14 mouse cellular contexts compared by ENCODE assay signal in the genomic region with DNA sequence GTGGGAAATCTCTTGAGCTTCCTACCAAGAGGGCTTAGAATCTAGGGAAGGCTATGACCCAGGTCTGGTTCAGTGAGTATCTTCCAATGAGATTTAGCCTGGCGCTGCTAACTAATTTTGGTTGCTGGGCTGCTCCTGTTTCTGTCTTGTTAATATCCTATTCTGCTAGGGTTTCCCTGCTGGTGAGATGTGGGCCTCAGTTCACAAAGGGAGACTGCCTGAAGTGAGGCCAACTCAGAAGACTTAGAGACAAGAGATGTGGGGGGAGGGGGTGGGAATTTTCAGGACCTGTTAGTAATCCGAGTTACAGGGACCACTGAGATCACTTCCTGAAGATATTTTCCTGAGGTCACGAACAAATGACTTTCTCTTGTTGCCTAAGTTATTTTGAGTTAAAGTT.
"Had no signal": no experiment of that assay in that cellular context is flagged by ENCODE, and none has a peak within 500 bp of the region (broad histone marks: within the 10 kb centered on the region; RNA-seq: fewer than 3 reads in every experiment).

No protein-coding gene starts in this region.

- ATAC-seq: lung, postnatal 0 days; midbrain, embryonic 13.5 days had no signal

- H3K9ac ChIP-seq: liver, embryonic 15.5 days; midbrain, embryonic 13.5 days; neural tube, embryonic 15.5 days had no signal

- H3K27me3 ChIP-seq: liver, embryonic 15.5 days; midbrain, embryonic 13.5 days; neural tube, embryonic 15.5 days had no signal

- H3K9me3 ChIP-seq: liver, embryonic 15.5 days had no signal

- DNase-seq: kidney, postnatal 4 days; left cerebral cortex, postnatal 4 days; lung, adult 2 months; lung, postnatal 36 days; right cerebral cortex, adult 18-20 months; right cerebral cortex, postnatal 25 days; thymus, postnatal 4 days had no signal

- H3K4me1 ChIP-seq: liver, embryonic 15.5 days had no signal

- H3K4me3 ChIP-seq: layer of hippocampus, adult 2 months; liver, embryonic 15.5 days; midbrain, embryonic 13.5 days; myocyte; neural tube, embryonic 15.5 days had no signal

- H3K36me3 ChIP-seq: liver, embryonic 15.5 days; midbrain, embryonic 13.5 days; neural tube, embryonic 15.5 days had no signal

- H3K4me2 ChIP-seq: liver, embryonic 11.5 days; liver, embryonic 15.5 days; midbrain, embryonic 13.5 days; neural tube, embryonic 15.5 days had no signal

- H3K27ac ChIP-seq: liver, embryonic 15.5 days had no signal
